Mouse (Mus musculus) cerebellum, postnatal 14 days (tissue): ENCODE measurements around the gene Majin.
A peak's percentile ranks its signal among the peaks of the same experiment; 100 is the strongest.

Source experiments
- DNase-seq, 2 experiments: peaks; one replicate each; pipeline ENCODE4 v3.0.0; 2021; ENCODE audit warnings: mixed read lengths in 2 of 2

Gene Majin

DNA sequence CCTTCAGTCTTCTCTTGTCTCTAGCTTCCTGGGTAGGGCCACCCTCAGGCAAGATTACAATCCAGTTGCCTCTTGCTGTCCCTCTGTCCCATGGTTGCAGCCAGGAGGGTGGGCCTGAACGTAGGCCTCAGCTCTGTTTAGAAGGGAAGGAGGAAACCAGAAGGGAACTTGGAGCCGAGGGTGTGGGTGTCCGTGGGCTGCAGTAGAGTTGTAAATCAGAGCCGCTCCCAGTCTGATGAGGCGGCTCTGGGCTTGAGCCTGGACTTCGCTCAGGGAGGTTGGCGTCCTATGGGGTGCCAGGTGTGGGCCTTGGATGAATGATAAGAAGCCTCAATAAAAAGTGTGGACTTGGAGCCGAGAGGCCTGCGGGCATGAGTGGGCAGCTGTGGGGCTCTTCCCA lies 80.0 kb downstream of the Majin start:
- no peak for DNase-seq

DNA sequence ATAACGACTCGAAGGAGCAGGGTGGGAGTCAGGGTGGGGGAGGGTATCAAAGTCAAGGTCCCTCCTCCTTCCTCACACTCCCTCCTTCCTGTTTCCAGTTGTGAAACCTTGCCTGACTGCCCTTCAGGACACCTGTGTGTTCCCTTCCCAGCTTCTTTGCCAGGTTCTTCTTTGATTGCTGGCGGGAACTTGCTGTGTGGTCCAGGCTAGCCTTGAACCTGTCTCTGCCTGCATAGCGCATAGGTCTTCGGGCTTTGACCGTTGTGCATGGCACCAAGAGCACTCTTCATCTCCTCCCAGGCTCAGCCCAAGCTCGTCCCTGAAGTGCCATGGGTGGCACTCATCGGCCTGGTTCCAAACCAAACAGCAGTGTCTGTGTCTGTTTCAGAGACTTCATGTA lies 80.8 kb downstream of the Majin start:
- no peak for DNase-seq

DNA sequence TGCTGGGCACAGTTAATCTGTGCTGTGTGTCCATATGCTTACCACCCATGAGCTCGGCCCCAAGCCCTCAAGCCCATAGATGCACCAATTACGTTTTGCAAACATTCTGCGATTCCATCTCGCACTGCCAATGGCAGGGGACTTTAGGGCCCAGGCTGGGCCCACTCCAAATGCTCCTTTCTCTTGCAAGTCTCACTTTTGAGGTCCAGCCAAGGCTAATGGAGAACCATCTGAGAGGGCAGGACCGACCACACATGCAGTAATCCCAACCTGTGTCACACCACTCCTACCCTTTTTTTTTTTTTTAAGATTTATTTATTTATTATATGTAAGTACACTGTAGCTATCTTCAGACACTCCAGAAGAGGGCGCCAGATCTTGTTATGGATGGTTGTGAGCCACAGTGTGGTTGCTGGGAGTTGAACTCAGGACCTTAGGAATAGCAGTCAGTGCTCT lies 81.6 kb downstream of the Majin start:
- peak; percentile 62 to 73 for DNase-seq

DNA sequence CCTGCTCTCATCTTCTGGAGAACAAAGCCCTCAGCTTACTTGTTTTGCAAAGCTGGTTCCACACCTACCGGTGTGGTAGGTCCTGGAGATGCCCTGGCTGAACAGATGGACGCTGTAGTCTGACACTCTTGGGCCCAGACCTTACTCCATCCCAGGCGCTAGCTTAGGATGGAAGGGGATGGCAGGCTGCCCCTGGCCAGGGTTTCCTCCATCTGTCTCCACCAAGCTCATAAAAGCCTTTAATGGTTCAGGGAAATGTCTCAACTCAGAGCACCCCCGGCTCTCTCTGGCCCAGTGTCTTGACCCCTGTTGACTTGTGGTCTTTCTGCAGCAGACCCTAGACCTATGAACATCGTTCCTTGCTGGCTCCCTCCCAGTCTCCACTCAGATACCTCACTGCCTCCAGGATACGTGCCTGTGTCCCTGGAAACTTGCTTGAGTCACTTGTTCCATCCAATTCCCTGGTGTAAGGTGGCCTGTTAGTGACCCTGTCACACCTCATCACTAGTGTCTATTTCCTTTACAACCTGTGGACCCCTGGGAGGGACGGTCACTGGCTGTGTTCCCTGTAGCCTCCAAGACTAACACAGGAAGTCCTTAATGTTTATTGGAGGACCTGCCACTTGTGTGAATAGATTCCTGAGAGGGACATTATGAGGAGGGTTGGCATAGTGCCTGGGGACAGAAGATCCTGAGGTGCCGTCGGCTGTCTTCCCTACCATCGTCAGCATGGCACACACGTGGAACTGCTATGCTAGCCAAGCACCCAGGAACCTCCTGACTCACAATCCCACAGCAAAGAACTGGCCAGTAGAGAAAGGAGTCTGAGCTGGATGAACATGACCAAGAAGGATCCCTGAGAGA lies 83.3 kb downstream of the Majin start:
- DNase-seq = peak; percentile 95 to 97

DNA sequence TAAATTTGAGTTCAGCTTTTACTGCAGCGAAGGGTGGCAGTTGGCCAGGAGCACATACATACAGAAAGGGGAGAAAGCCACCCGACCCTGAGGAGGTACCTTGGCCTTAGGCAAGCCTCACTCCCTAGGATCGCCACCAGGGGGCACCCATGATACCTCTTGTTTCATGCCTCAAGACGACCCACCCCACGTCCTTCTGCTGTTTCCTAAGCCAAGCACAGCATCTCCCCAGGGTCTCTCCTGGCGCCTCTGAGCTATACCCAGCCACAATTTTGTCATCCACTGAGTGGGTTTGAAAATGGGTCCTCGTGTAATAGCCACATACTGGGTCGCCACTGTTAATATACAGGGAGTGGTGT lies 84.0 kb downstream of the Majin start:
- peak; percentile 93 to 95 for DNase-seq

DNA sequence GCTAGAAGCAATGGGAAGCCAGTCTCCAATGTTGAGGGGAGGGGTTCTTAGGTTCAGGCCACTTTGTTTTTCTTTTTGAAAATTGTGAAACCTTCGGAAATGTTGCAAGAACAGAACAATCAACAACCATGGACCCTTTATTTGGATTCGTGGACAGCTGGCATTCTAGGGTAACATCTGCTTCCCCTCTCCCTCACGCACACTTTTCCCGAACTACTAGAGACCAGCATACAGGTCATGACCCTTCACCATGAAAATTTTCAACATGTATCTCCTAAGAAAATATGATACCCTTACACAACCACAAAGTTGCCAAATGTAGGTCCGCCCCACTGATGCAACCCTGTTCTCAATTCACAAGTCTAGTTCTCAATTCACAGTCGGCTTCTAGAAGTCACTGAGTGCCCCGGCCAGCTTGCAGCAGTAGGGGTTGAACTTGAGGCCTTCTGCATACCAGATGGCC lies 84.5 kb downstream of the Majin start:
- DNase-seq = no peak

DNA sequence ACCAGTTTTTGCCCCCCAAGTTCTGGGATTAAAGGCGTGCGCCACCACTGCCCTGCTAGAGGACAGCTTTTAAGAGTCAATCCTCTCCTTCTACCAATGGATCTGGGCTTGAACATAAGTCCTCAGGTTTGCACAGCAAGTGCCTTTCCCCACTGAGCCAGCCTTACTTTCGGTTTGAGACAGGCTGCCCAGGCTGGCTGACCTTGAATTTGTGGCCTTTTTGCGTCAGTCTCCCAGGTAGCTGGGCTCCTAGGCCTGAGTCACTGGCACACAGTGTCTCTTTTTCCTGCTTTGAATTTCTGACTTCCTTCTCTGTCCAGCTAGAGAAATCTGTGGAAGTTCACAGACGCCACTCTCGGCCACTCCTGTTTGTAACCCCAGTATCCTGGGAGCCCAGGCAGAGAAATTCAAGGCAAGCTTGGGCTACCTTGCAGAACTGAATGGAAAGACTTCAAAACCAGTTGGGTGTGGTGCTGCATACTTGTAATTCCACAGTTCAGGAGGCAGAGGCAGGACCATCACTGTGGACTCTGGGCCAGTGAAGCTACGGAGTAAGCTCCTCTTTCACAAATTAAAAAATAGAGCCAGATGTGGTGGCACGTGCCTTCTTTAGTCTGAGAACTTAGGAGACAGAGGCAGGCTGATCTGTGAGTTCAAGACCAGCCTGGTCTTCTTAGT lies 85.7 kb downstream of the Majin start:
- DNase-seq = no peak

DNA sequence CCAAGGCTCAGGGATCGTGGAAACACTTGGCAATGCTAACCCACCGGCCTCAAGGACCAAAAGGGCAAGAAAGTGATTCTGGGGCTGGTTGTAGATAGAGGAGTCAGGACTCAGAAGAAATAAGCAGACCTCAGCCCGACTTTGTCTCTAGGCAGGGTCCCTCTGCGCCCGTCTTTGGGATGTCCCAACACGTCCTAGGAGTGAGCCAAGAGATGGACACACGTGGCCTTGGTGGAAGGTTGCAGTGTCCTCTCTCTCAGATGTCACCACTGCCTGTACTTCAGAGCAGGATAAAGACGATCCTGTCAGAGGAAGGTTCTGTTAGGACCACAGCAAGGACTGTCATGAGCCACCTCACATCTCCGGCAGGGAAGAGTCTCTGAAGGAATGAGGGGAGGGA lies 86.5 kb downstream of the Majin start:
- no peak for DNase-seq

DNA sequence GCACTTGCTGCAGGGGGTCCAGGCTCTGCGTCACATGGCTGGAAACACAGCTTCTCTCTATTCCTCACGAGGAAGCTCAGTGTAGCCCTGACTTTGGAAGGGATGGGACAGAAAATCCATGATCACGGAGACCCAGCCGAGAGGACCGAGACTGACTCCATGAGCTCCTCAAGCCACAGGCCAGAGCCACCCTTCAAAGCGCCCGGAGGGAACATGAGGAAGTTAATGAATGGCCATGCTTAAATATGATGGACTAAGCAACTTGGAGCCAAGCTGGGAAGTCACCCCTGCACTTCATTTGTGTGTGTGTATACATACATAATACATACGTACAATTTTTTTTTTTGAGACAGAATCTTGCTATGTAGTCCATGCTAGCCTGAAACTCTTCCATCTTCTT lies 87.0 kb downstream of the Majin start:
- DNase-seq = no peak

DNA sequence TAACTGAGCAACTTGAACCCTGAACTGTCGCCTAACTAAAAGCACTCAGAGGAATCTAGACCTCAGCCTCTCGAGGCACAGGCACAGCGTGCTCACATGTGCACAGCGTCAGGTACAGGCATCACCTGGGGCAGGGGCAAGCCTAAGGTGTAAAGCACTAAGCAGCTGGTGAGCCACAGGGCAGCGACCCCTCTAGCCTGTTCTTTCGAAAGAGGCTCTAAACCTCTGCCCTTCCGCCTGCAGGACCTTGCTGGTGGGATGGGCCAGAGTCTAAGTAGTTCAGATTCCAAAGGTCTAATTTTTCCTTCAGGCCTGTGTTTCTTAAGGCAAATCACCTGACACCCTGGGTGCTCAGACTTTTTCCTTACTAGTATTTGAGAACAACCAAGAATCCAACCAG lies 87.9 kb downstream of the Majin start:
- no peak for DNase-seq

DNA sequence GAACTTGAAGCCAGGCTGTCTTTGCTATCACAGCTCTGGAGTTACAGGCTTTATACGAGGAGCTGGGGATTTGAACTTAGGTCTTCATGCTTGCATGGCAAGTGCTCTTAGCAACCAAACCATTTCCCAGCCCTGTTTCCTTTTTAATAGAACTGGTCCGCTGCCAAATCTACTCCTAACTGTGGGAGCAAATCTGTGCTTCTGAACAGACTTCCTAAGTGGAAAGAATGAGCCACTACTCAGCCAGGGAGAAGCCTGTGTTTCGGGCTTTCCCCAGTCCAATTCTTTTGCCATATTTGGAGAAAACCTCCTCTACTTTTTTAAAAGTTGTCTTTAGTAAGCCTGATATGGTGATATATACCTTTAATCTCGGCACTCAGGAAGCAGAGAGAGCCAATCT lies 88.5 kb downstream of the Majin start:
- peak in 1 of 2 experiments; percentile 20 for DNase-seq

DNA sequence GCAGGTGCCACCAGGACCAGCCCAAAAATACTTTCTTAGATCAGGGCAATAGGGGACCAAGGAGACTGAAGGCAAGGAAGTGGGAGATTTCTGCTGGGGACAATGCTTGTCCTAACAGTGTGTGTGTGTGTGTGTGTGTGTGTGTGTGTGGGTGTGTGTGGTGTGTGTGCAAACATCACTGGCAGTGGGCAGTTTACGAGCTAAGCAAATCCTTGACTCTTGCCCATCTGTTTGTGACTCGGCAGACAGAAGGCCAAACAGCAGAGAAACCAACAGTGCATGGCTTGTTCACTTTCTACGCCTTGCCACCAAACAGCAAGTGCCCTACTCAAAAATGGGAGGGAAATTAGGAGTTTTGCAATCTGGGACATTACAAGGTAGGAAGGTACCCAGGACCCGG lies 89.4 kb downstream of the Majin start:
- peak; percentile 49 for DNase-seq
